Mouse (Mus musculus): ENCODE data around the gene D430019H16Rik. TPM values are rescaled to one million over a fixed set of nuclear protein-coding genes. Genes with fewer than 3 reads are reported as not detected.

D430019H16Rik gene
- polyA plus RNA-seq, 1 experiment from 2014 or later = 0.05 TPM

DNA sequence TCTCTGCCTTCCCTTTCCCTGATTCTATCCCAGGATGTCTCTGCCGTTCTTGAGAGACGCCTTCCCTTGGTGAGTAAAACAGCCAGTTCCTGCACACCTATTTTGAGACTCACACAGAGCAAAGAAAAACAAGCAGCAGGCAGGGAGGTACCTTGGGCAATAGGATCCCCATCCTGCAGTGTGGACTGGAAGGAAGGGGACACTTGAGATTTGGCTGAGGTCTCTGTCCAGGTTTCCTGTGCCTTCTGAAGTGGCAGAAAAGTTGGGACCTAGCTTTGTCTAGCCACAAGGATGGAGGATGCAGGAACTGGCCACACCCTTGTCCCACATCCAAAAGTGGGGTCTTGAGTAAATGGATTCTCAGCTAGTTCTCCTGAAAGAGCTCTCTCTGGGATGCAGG lies 66.2 kb downstream of the D430019H16Rik start:
- WGBS (ENCODE audit: insufficient replicate concordance) = 60% methylated on average over 2 of the region's 2 CpGs
- ATAC-seq (ENCODE audit: insufficient read depth) = no peak
- Histone ChIP-seq H3K4me1 (replicated peaks) (no peaks in the 10 kb centered on the region), H3K4me2 (no peak overlapping the region), H3K36me3 (replicated peaks) (no peaks in the 10 kb centered on the region), H3K27ac (replicated peaks) (no peak overlapping the region), H3K9me3 (replicated peaks) (no peaks in the 10 kb centered on the region), H3K4me3 (replicated peaks) (no peak overlapping the region), H3K27me3 (no peaks in the 10 kb centered on the region), H3K9ac (no peak overlapping the region)

DNA sequence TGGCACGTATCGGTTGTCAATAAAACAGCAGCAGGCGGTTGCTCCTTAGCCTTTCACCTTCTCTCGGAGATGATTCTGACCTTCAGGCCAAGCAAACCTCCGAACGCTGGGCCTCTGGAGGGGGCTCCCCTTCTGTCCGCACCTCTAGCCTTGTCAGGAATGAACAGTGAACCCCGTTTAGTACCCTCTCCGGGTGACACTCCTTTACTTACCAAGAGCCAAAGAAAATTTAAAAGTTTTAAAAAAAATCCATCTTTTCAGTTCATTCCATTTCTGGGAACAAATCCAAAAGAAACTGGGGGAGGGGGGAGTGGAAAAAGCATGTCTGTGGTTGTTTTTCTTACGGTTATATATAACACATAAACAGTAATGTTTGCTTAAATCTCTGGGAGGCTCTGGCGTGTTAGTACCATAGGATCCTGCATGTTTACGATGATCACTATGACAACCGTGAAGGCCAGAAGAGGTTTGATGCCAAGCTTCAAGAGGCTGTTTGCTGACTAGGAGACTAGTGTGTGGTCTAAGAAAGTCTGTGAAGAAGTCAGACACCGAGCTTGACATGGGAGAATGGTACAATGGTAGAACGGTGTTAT lies 67.6 kb downstream of the D430019H16Rik start:
- H3K4me3 ChIP-seq (replicated peaks) = no peak overlapping the region
- no peak overlapping the region for H3K4me2 ChIP-seq
- no peaks in the 10 kb centered on the region for H3K27me3 ChIP-seq
- H3K4me1 ChIP-seq (replicated peaks) = no peaks in the 10 kb centered on the region
- no peaks in the 10 kb centered on the region for H3K9me3 ChIP-seq (replicated peaks)
- no peak overlapping the region for H3K9ac ChIP-seq
- 69% methylated on average over 15 of the region's 15 CpGs for WGBS (ENCODE audit: insufficient replicate concordance)
- no peak for ATAC-seq (ENCODE audit: insufficient read depth)
- no peaks in the 10 kb centered on the region for H3K36me3 ChIP-seq (replicated peaks)
- H3K27ac ChIP-seq (replicated peaks) = no peak overlapping the region

DNA sequence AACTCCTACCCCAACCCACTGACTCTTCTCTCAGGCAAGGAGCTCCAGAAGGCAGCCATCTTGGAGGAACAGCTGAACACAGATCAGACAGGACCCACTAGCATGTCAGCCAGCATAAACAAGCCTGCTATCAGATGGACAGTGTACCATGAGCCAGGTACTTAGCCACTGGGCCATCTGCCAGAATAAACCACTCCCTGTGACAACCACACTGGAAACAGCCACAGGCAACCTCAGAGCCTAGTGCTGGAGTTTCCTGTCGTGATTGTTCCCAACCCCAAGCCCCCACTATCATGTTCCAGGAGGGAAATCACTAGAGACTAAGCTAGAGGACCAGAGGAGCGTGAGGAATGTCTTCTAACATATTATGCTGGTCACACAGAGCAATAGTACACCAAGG lies 70.1 kb downstream of the D430019H16Rik start:
- WGBS (ENCODE audit: insufficient replicate concordance) = 42% methylated on average over 2 of the region's 2 CpGs
- no peak overlapping the region for H3K4me3 ChIP-seq (replicated peaks)
- H3K9ac ChIP-seq = no peak overlapping the region
- no peaks in the 10 kb centered on the region for H3K9me3 ChIP-seq (replicated peaks)
- no peaks in the 10 kb centered on the region for H3K36me3 ChIP-seq (replicated peaks)
- H3K27ac ChIP-seq (replicated peaks) = no peak overlapping the region
- H3K4me2 ChIP-seq = no peak overlapping the region
- no peak for ATAC-seq (ENCODE audit: insufficient read depth)
- no peaks in the 10 kb centered on the region for H3K27me3 ChIP-seq
- no peaks in the 10 kb centered on the region for H3K4me1 ChIP-seq (replicated peaks)

DNA sequence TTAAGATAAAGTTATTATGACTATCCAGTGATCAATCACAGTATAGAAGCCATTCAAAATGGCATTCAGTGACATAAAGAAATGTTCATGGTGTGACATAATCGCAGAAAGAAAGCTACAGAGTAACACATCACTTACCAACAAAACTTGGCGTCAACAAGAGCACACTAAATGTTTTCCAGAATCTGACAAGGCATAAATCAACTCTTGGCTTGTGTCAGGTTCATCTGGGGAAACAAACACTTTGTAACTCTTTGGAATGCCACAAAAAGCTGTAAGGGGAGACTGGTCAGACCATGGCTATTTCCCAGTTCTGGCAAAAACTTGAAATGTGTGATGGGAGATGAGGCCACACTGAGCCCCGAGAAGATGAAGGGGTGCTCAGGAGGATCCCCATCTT lies 72.5 kb downstream of the D430019H16Rik start:
- Histone ChIP-seq H3K9ac (no peak overlapping the region), H3K4me1 (replicated peaks) (no peaks in the 10 kb centered on the region), H3K4me2 (no peak overlapping the region), H3K27me3 (no peaks in the 10 kb centered on the region), H3K9me3 (replicated peaks) (no peaks in the 10 kb centered on the region), H3K4me3 (replicated peaks) (no peak overlapping the region), H3K27ac (replicated peaks) (no peak overlapping the region), H3K36me3 (replicated peaks) (no peaks in the 10 kb centered on the region)
- 60% methylated on average over 3 of the region's 3 CpGs for WGBS (ENCODE audit: insufficient replicate concordance)
- no peak for ATAC-seq (ENCODE audit: insufficient read depth)

DNA sequence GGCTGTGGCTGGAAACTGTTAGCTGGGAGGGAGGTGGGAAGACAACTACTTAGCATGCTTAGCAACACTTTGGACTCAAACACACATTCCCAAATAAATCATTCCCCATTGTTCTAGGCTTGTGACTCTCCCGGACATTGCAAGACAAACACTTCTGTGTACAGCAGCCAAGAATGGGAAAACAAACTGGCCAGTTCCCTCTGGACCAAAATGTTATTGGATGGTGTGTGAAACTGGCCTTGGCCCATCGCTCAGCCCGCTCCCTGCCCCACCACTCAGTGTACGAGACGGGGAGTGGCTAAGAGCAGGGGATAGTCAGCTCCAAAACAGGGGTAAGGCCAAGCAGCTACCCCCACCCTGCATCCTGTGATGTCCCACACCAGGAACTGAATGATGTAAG lies 73.2 kb downstream of the D430019H16Rik start:
- no peak overlapping the region for H3K27ac ChIP-seq (replicated peaks)
- H3K9ac ChIP-seq = no peak overlapping the region
- H3K4me3 ChIP-seq (replicated peaks) = no peak overlapping the region

DNA sequence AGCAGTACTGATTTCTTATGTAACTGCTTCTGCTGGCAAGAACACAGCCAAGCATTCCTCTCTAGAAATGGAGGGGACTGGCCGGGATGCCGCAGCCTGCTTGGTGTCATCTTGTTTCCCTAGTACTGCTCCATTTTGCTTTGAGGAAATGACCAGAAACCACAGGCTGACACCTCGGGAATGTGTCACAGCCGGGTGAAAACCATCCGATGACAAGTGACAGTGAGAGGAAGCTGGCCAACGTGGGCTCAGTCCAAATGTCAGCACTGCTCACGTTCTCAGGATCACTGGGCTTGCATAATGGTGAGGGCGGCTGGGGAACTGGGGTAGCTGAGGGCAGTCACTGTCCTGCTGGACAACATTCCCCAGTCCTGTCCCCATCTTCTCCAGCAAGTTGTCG lies 75.9 kb downstream of the D430019H16Rik start:
- 19% methylated on average over 9 of the region's 9 CpGs for WGBS (ENCODE audit: insufficient replicate concordance)
- Histone ChIP-seq H3K4me1 (replicated peaks) (no peaks in the 10 kb centered on the region), H3K27me3 (no peaks in the 10 kb centered on the region), H3K4me2 (no peak overlapping the region), H3K9ac (no peak overlapping the region), H3K27ac (replicated peaks) (no peak overlapping the region), H3K9me3 (replicated peaks) (no peaks in the 10 kb centered on the region), H3K4me3 (replicated peaks) (no peak overlapping the region), H3K36me3 (replicated peaks) (no peaks in the 10 kb centered on the region)
- ATAC-seq (ENCODE audit: insufficient read depth) = no peak

More for the DNA sequence above, 73.2 kb downstream of the D430019H16Rik start:
- no peak for ATAC-seq (ENCODE audit: insufficient read depth)
- H3K36me3 ChIP-seq (replicated peaks) = no peaks in the 10 kb centered on the region
- no peaks in the 10 kb centered on the region for H3K27me3 ChIP-seq
- H3K9me3 ChIP-seq (replicated peaks) = no peaks in the 10 kb centered on the region
- H3K4me2 ChIP-seq = no peak overlapping the region
- 48% methylated on average over 5 of the region's 5 CpGs for WGBS (ENCODE audit: insufficient replicate concordance)
- H3K4me1 ChIP-seq (replicated peaks) = no peaks in the 10 kb centered on the region

DNA sequence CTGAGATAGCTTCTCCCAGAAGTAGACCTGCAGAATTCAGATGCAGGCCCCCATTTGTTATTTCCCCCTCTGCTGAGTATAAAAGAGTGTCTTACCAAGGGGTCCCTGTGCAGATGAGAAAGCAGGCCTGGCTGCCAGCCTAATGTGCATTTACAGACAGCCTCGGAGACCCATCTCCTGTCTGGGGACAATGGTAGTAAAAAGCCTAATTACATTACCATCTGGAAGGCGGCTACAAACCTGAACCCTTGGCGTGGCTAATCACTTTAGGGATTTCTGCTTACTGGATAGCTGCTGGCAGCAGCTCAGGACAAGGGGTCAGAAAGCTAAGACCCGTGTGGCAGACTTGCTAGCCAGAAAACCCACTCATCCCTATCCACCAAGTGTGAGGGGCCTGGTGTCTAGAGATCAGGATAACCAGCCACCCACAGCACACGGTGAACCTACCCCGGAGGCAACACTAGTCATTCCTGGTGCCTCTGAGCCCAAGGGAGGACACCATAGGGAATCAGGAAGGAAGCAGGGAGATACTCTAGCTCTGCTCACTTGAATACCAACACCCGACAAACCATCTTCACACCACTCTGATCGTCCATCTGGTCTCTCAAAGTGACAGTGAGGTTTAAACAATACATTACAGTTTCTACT lies 78.2 kb downstream of the D430019H16Rik start:
- H3K4me3 ChIP-seq (replicated peaks) = no peak overlapping the region
- H3K9ac ChIP-seq = no peak overlapping the region
- H3K9me3 ChIP-seq (replicated peaks) = no peaks in the 10 kb centered on the region
- H3K27me3 ChIP-seq = no peaks in the 10 kb centered on the region
- no peak overlapping the region for H3K4me2 ChIP-seq
- no peak for ATAC-seq (ENCODE audit: insufficient read depth)
- 52% methylated on average over 8 of the region's 8 CpGs for WGBS (ENCODE audit: insufficient replicate concordance)
- no peaks in the 10 kb centered on the region for H3K36me3 ChIP-seq (replicated peaks)
- H3K27ac ChIP-seq (replicated peaks) = no peak overlapping the region
- H3K4me1 ChIP-seq (replicated peaks) = no peaks in the 10 kb centered on the region; the same call in 1 of the 2 replicates

DNA sequence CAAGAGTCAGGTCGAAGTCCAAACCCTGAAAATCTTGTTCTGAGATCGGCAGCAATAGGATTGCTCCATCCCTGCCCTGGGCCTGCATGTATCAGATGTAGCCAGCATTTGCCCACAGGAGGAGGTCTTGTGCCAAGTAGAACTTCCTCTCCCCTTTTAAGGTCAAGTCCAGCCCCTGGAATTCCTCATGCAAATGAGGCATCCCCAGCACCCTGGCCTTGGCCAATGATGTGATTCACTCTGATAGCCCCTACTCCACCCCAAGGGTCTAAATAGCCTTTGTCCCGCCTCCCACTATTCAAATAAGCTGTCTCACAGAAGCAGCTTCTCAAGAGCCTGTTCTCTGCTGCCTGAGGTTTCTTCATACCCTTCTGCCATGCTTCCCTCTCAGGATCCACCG lies 81.2 kb downstream of the D430019H16Rik start:
- no peak overlapping the region for H3K4me2 ChIP-seq
- 65% methylated on average over 4 of the region's 4 CpGs for WGBS (ENCODE audit: insufficient replicate concordance)
- H3K4me1 ChIP-seq (replicated peaks) = no peaks in the 10 kb centered on the region; the same call in 1 of the 2 replicates
- H3K4me3 ChIP-seq (replicated peaks) = no peak overlapping the region
- no peaks in the 10 kb centered on the region for H3K27me3 ChIP-seq
- H3K36me3 ChIP-seq (replicated peaks) = no peaks in the 10 kb centered on the region
- H3K27ac ChIP-seq (replicated peaks) = no peak overlapping the region
- no peaks in the 10 kb centered on the region for H3K9me3 ChIP-seq (replicated peaks)
- H3K9ac ChIP-seq = no peak overlapping the region
- ATAC-seq (ENCODE audit: insufficient read depth) = no peak

DNA sequence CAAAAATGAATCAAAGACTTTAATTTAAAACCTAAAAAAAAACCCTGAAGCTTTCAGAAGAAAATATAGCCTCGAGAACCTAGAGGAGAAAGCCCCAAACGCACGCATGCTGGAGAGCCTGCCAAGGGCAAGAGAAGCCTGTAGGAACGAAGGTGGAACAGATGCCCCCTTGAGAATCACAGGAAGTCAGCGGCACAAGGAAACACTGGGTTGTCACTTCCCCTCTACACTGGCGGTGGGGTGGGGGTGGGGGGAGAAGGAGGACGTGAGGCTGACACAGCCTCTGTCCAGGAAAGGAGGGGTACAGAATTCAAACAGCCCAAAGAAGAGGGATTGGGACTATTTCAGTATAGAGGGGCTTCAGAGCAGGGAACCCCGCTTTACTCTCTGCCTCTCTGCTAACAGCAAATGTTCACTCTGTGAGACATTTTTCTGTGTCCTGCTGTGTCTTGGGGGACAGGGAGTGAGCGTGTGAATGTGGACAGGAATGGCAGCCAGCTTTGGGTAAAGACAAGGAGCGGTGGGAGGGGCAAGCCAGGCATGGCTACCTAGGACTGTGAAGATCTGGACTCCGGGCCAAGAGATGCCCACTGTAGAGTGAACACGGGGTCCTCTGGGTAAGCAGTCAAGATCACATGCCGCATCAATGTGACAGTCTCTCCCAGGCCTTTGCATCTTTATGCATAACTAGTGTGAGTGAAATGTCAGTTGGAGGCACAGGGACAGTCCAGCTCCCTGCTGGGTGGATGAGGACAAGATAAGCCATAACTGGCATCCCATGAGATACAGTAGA lies 82.5 kb downstream of the D430019H16Rik start:
- H3K9me3 ChIP-seq (replicated peaks) = no peaks in the 10 kb centered on the region
- no peak overlapping the region for H3K4me3 ChIP-seq (replicated peaks)
- no peaks in the 10 kb centered on the region for H3K27me3 ChIP-seq
- 35% methylated on average over 13 of the region's 13 CpGs for WGBS (ENCODE audit: insufficient replicate concordance)
- H3K27ac ChIP-seq (replicated peaks) = no peak overlapping the region
- H3K4me2 ChIP-seq = no peak overlapping the region
- H3K36me3 ChIP-seq (replicated peaks) = no peaks in the 10 kb centered on the region
- H3K9ac ChIP-seq = no peak overlapping the region
- no peak for ATAC-seq (ENCODE audit: insufficient read depth)
- H3K4me1 ChIP-seq (replicated peaks) = no peaks in the 10 kb centered on the region; the same call in 1 of the 2 replicates

DNA sequence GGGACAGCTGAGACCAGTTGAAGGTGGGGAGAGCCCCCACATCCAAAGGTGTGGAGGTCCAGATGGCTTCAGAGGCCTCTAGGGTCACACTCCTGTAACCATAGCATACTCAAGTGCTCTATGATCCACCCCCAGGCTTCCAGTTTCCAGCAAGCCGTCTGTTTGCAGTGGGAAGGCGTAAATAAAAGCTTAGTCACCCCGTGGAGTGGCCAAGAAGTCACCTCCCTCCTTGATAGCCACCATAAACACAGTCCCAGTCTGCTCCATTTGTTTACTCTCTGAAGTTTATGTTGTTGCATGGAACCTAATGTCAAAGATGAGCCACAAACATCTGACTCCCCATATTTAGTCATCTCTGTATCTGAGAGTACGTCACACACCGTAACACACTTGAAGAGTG lies 83.5 kb downstream of the D430019H16Rik start:
- H3K27ac ChIP-seq (replicated peaks) = no peak overlapping the region
- H3K4me2 ChIP-seq = no peak overlapping the region
- no peaks in the 10 kb centered on the region for H3K27me3 ChIP-seq
- H3K4me1 ChIP-seq (replicated peaks) = no peaks in the 10 kb centered on the region; the same call in 1 of the 2 replicates
- H3K9me3 ChIP-seq (replicated peaks) = no peaks in the 10 kb centered on the region
- no peak overlapping the region for H3K4me3 ChIP-seq (replicated peaks)
- no peak overlapping the region for H3K9ac ChIP-seq
- H3K36me3 ChIP-seq (replicated peaks) = no peaks in the 10 kb centered on the region
- no peak for ATAC-seq (ENCODE audit: insufficient read depth)
- WGBS (ENCODE audit: insufficient replicate concordance) = 39% methylated on average over 5 of the region's 5 CpGs

DNA sequence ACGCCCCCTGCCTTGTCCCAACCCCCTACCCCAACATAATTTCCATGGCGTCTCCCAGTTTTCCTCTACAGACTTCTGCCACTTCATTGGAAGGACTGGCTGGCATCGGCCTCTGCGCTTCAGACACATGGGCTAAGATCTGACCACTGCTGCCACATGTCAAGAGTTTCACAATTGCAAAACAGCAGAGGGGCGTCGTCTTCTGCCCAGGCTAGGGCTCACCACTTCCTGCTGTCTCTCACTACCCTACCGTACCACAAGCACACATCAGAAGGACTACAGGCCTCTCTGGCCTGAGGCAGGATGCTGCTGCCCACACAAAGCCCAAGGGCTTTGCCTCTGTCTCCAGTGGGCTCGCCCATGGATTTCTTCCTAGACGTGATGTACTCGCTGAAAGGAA lies 86.0 kb downstream of the D430019H16Rik start:
- H3K4me1 ChIP-seq (replicated peaks) = no peaks in the 10 kb centered on the region; the same call in 1 of the 2 replicates
- H3K27me3 ChIP-seq = no peaks in the 10 kb centered on the region
- no peak overlapping the region for H3K4me2 ChIP-seq
- no peak for ATAC-seq (ENCODE audit: insufficient read depth)
- no peaks in the 10 kb centered on the region for H3K36me3 ChIP-seq (replicated peaks)
- WGBS (ENCODE audit: insufficient replicate concordance) = 40% methylated on average over 10 of the region's 10 CpGs
- H3K9ac ChIP-seq = no peak overlapping the region
- H3K27ac ChIP-seq (replicated peaks) = no peak overlapping the region
- no peak overlapping the region for H3K4me3 ChIP-seq (replicated peaks)
- no peaks in the 10 kb centered on the region for H3K9me3 ChIP-seq (replicated peaks)

Data from liver, embryonic 15.5 days (tissue).